Comparison of ENCODE assay signal across 8 mouse cellular contexts in genomic region chr16:59600311-59601251, GRCm38 (mm10). TPM values are rescaled to one million over a fixed set of nuclear protein-coding genes. Genes with fewer than 3 reads are reported as not detected.
A peak's percentile ranks its signal among the peaks of the same experiment; 100 is the strongest.
DNase-seq lines count a peak whose midpoint lies in the region; ATAC-seq and TF ChIP-seq lines count a peak whose summit lies in the region.

Gene Crybg3, minus strand, starts transcription at chr16:59600979.

- under 1% methylated on average over 90 of the region's 90 CpGs for WGBS in forebrain, embryonic 15.5 days
- WGBS in neural tube, embryonic 12.5 days: under 1% methylated on average over 88 of the region's 90 CpGs
- WGBS in stomach, postnatal 0 days: under 1% methylated on average over 59 of the region's 90 CpGs

- no peak for TF ChIP-seq CTCF in E14TG2a.4 (conservative IDR thresholded peaks at IDR 0.05; ENCODE audit: low read length)
- peak; percentile 45 for TF ChIP-seq CTCF in stomach, postnatal 0 days (IDR thresholded peaks at IDR 0.05; ENCODE audit: low read depth)

- peak within 1 kb of the TSS; percentile 94 for H3K4me2 ChIP-seq in forebrain, embryonic 15.5 days (replicated peaks)
- H3K4me2 ChIP-seq in neural tube, embryonic 12.5 days (replicated peaks): peak within 1 kb of the TSS; percentile 80
- H3K4me2 ChIP-seq in stomach, postnatal 0 days (replicated peaks; ENCODE audit: low read depth): peak within 1 kb of the TSS; percentile 64

- peak within 1 kb of the TSS; percentile 58 for H3K27ac ChIP-seq in forebrain, embryonic 15.5 days (replicated peaks)
- peak within 1 kb of the TSS; percentile 37; the same call in 1 of the 2 replicates for H3K27ac ChIP-seq in neural tube, embryonic 12.5 days
- H3K27ac ChIP-seq in stomach, postnatal 0 days (replicated peaks): peak within 1 kb of the TSS; percentile 97

- peak; percentile 85 for ATAC-seq in cerebellum, adult (ENCODE audit: insufficient number of reproducible peaks, low FRiP score, low TSS enrichment)
- peak; percentile 86 for ATAC-seq in forebrain, embryonic 15.5 days (replicated peaks)
- ATAC-seq in neural tube, embryonic 12.5 days (ENCODE audit: low FRiP score, low read depth): peak; percentile 86
- peak; percentile 97 for ATAC-seq in stomach, postnatal 0 days (ENCODE audit: low FRiP score, low TSS enrichment)

- peaks cover 33% of the 10 kb centered on the region for H3K4me1 ChIP-seq in E14TG2a.4 (replicated peaks; ENCODE audit: low read depth, low read length)
- H3K4me1 ChIP-seq in forebrain, embryonic 15.5 days: peaks cover 23% of the 10 kb centered on the region
- H3K4me1 ChIP-seq in neural tube, embryonic 12.5 days: peaks cover 10% of the 10 kb centered on the region
- H3K4me1 ChIP-seq in stomach, postnatal 0 days (replicated peaks; ENCODE audit: control insufficient read depth, insufficient read depth): no peaks in the 10 kb centered on the region

- DNase-seq in heart, postnatal 25 days (ENCODE audit: low spot score): peak; percentile 79
- DNase-seq in kidney, postnatal 4 days: peak; percentile 86 to 92
- DNase-seq in lung, adult 18-20 months: peak; percentile 87 to 89
- peak; percentile 90 for DNase-seq in stomach, postnatal 0 days (ENCODE audit: low spot score)

- no peaks in the 10 kb centered on the region for H3K36me3 ChIP-seq in E14TG2a.4 (ENCODE audit: insufficient read depth, low read length)
- no peaks in the 10 kb centered on the region for H3K36me3 ChIP-seq in forebrain, embryonic 15.5 days
- H3K36me3 ChIP-seq in neural tube, embryonic 12.5 days: no peaks in the 10 kb centered on the region
- no peaks in the 10 kb centered on the region for H3K36me3 ChIP-seq in stomach, postnatal 0 days (ENCODE audit: control insufficient read depth, insufficient read depth, low read length)

- no peak for TF ChIP-seq EP300 in stomach, postnatal 0 days (optimal IDR thresholded peaks at IDR 0.05)

- intact Hi-C loops in heart, postnatal 25 days (cut with DNase I): loop anchor here (2.0 kb wide), 1 partner anchor 32 kb away; no protein-coding TSS in a partner anchor

- H3K9ac ChIP-seq in forebrain, embryonic 15.5 days (replicated peaks): peak within 1 kb of the TSS; percentile 60
- H3K9ac ChIP-seq in neural tube, embryonic 12.5 days: peak within 1 kb of the TSS; percentile 80
- peak within 1 kb of the TSS; percentile 96 for H3K9ac ChIP-seq in stomach, postnatal 0 days (ENCODE audit: low read length)

- H3K27me3 ChIP-seq in E14TG2a.4 (ENCODE audit: insufficient read depth, low read length): peaks cover 11% of the 10 kb centered on the region; the same call in 1 of the 2 replicates
- H3K27me3 ChIP-seq in forebrain, embryonic 15.5 days: peaks cover 5% of the 10 kb centered on the region; the same call in 1 of the 2 replicates
- no peaks in the 10 kb centered on the region for H3K27me3 ChIP-seq in neural tube, embryonic 12.5 days (replicated peaks)
- H3K27me3 ChIP-seq in stomach, postnatal 0 days (ENCODE audit: control insufficient read depth, insufficient read depth, low read length): no peaks in the 10 kb centered on the region

- peak within 1 kb of the TSS; percentile 92 for H3K4me3 ChIP-seq in E14TG2a.4 (replicated peaks; ENCODE audit: low read length)
- peak within 1 kb of the TSS; percentile 72 for H3K4me3 ChIP-seq in forebrain, embryonic 15.5 days
- peak within 1 kb of the TSS; percentile 73 for H3K4me3 ChIP-seq in neural tube, embryonic 12.5 days
- H3K4me3 ChIP-seq in stomach, postnatal 0 days (ENCODE audit: low read depth, low read length): peak within 1 kb of the TSS; percentile 96

- no peaks in the 10 kb centered on the region for H3K9me3 ChIP-seq in E14TG2a.4 (ENCODE audit: low read length)
- H3K9me3 ChIP-seq in forebrain, embryonic 15.5 days: no peaks in the 10 kb centered on the region
- H3K9me3 ChIP-seq in neural tube, embryonic 12.5 days: no peaks in the 10 kb centered on the region
- no peaks in the 10 kb centered on the region for H3K9me3 ChIP-seq in stomach, postnatal 0 days (ENCODE audit: control insufficient read depth, low read length)

RNA-seq across cellular contexts. Expression of gene Crybg3, which starts in this region (rescaled TPM):
- 2.2 and 2.3 TPM in 2 replicates for polyA plus RNA-seq in forebrain, embryonic 15.5 days (2015; fragmentation: Nextera tagmentation; extraction: Ambion mirVana)
- 10 to 100 TPM; 69.3 to 76.9 TPM for total RNA-seq in heart, postnatal 25 days (2021)
- polyA plus RNA-seq in neural tube, embryonic 12.5 days (2016; fragmentation: Nextera tagmentation; extraction: Ambion mirVana): 4.9 and 6.6 TPM in 2 replicates
- 6.3 and 7.3 TPM in 2 replicates for polyA plus RNA-seq in stomach, postnatal 0 days (2015; fragmentation: Nextera tagmentation; extraction: Ambion mirVana)

Comparison
In these comparisons a context has a peak if more than half of its experiments do, and no peak if none do; other contexts are left out.
1. Peak in every context shown above with its lines: DNase-seq, ATAC-seq, H3K4me3 ChIP-seq and H3K27ac ChIP-seq.
2. H3K27ac ChIP-seq: peak in every context shown above with its lines; median percentile 97 in stomach, postnatal 0 days; 58 in forebrain, embryonic 15.5 days; 37 in neural tube, embryonic 12.5 days.